Mouse (Mus musculus): ENCODE data around the gene Etfa.
A peak's percentile ranks its signal among the peaks of the same experiment; 100 is the strongest.

Gene Etfa

DNA sequence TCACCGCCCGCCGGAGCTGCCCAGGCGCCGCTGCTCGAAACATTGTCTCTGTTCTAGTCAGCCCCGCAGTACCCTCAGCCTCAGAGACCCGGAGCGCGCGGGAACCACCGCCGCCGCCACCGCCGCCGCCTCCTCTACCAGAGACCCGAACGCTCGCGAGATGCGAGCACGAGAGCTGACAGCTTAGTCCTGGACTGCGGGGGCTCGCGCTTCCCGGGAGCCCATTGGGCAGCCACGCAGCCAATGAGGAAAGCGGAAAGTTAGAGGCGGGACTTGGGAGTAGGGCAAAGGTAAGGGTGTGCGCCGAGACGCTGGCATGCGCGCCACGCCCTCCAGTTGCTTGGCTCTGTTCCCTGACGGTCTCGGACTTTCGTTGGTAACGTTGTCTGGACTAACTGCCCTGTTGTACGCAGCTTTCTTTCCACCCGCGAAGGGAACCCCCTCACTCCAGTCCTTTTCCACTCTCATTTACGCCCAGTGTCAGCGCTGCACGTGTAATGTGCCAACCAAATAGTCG lies at the start of gene Etfa:
TSS of gene Etfa (minus strand) at position 217 of the 517 bp plus-strand sequence.
- peak; percentile 90 to 93 for DNase-seq (ENCODE audit: low spot score in 2 of 2)

DNA sequence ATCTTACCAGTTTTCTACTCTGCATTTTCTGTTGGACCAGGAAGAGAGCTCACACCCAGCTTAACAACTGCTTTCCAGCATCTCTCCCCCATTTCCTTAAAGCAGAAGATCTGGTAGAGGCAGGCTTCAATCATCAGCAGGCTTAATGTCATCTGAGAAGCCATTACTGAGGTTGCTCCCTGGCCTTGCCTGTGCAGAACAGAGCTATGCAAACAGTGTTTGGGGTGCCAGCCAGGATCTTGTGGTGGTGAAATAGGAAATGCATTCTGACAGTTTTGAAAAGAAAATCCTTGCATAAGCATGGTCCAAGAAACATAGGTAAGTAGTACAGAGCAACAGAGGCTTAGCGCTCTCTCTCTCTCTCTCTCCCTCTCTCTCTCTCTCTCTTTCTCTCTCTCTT lies 48.9 kb upstream of the Etfa start:
- DNase-seq (ENCODE audit: low spot score in 2 of 2): no peak

DNA sequence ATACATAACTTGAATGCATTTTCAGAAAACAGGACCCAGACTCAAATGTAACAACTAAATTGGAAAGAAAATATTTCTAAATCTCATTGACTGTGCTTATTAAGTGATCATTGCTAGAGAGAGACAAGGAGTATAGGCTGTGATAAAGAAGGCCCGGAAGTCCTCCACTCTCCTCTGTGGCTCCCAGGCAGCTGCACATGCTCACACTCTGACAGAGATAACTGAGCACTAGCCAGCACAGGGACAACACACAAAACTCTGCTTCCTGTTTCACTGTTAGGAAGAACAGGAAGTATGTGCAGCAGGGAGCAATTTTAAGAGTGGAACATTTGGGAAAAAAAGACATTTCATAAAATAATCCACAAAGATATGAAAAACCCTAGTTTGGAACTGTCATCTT lies 42.9 kb upstream of the Etfa start:
- DNase-seq (ENCODE audit: low spot score in 2 of 2): no peak

DNA sequence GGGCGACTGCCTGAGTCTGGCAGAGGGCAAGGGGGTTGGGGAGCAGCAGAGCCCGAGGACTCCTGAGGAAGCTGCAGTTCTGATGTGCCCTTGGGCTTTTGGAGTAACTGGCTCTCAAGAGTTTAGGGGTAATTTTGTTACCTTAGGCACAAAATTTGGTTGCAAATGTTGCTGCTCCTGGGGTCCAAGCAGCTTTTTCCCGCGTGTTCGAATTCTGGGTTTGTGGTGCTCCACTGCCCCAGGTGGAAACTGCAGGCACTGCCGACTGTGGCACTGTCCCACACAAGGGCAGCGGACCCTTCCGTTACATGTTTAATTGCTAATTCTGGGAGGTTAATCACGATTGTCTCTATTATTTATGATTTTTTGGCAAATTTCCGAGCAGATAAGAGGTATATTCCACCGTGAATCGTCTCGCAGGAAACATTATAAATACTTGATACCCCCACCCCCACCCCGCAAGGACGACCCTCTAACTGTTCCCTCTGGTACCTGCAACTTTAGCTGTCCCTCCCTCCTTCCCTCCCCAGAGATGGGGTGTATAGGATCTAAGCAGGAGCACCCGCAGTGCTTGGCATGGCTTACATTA lies 37.4 kb upstream of the Etfa start:
- no peak for DNase-seq (ENCODE audit: low spot score in 2 of 2)

DNA sequence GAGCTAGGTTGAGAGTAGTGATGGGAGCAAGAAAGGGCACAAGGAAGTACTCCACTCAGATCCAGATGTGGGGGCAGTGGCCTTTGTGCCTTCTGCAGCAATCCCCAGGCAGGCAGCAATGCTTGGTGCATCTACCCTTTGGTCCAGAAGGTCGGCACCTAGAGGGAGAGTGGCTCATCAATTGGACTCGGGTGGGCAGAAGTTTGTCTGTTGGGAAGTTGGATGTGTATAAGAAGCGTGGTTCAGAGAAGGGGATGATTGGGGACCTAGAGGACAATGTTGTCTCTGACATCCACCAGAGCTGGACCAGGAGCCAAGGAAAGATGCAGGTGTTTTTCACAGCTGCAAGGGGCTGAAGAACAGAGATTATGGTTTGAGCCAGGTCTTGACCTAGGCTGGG lies 36.8 kb upstream of the Etfa start:
- no peak for DNase-seq (ENCODE audit: low spot score in 2 of 2)

DNA sequence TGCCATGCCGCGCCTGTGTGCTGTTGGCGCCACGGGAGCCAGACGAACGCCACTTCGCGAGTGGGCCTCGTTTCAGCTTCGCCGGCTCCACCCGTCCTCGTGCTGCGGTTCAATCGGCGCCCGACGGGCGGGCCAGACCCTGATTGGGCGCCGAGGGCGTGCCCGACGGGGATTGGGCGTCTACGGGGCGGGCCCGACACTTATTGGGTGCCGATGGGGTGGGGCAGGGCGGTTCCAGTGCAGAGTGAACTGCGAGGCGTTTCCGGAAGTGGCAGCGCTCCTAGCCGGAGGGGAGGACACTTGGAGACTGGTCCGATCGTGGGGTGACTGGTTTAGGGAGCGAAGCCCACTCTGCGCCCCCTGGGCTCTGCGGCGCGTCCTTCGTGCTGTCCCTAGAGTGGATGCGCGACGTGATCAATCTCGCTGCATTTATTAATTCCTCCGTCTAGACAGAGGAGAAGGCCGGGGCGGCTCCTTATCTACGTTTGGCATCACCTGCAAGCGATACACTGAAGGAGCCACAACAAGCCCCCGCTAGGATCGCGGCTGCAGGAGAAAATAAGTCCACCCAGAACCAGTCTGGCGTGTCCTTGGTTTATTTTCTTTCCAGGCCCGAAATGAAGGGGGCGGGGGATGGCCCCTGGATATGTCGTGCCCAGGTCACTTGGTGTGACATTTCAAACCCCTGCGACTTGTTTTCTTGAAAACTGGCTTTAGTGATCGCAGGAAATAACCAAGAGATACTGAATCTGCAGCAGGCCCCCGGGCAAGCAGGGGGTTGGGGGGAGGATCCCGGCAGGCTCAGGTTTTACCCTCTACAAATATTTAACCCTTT lies 34.4 kb upstream of the Etfa start:
- peak in 1 of 2 experiments; percentile 12 for DNase-seq (ENCODE audit: low spot score in 2 of 2)

DNA sequence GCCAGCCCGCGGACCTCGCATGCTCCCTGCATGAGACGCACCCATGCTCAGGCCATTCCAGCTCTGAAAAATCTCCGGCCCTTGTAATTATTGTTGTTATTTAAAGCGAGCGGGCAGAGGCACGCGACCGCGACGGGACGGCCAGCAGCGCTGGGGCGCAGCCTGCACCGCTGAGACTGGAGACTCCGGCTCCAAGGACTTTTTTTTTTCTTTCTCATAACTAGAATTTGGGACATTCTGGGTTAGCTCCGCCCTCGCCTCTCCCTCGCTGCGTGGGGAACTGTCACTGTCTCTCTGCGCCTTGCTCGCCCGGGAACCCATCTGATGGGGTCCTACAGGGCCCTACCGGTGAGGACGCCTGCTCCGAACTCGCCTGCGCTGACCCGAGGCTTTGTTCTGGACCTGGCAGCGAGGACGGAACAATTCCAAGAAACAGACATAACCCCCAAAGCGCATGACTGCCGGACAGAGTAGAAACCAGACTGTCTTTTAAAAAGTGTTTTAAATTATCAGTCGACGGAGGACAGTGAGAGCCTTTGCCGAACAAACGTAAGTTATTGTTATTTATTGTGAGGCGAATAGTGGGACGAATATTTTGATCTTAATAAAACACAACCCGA lies 33.6 kb upstream of the Etfa start:
- DNase-seq (ENCODE audit: low spot score in 2 of 2): peak in 1 of 2 experiments; percentile 14

DNA sequence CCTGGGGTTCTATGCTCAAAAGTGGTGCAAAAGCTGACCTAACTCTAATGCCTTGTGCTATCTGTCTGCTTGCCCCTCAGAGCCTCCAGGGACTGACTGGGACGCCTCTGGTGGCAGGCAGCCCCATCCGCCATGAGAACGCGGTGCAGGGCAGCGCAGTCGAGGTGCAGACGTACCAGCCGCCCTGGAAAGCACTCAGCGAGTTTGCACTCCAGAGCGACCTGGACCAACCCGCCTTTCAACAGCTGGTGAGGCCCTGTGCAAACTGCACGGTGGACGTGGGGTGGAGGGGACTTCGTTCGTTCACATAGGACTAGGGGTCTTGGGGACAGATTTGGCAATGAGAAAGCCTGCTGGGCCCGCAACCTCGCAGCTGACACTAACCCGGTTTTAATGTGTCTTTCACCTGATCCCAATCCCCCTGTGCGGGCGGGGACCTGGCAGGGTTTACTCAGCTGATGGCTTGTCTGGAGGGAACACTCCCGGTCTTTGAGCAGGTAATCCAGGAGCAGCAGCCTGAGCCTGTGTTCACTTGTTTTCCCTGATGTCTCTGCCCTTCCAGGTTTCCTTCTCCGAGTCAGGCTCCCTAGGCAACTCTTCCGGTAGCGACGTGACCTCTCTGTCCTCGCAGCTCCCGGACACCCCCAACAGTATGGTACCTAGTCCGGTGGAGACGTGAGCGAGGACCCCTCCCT lies 33.0 kb upstream of the Etfa start:
- peak in 1 of 2 experiments; percentile 28 for DNase-seq (ENCODE audit: low spot score in 2 of 2)

DNA sequence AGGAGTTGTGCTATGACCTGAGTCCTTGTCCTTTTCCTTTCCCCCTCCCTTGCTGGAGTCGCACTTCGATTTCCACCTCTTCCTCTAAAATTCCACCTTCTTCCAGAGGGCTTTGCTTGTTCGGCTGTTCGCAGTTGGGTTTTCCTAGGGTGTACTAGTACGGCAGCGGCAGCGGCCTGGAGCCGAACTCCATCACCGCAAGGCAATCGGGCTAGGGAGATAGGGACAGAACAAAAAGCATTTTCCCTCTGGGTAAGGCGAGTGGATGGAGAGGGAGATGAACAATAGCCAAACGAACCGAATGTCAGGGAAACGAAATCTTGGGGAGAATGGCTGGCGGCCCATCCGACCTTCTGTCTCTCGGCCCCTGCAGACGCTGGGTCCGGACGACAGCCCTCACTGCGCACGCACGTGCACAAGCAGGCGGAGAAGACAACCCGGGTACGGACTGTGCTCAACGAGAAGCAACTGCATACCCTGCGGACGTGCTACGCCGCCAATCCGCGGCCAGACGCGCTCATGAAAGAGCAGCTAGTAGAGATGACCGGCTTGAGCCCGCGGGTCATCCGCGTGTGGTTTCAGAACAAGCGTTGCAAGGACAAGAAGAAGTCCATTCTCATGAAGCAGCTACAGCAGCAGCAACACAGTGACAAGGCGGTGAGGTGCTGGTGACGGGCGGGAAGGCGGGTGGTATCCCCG lies 31.8 kb upstream of the Etfa start:
- peak in 1 of 2 experiments; percentile 41 for DNase-seq (ENCODE audit: low spot score in 2 of 2)

DNA sequence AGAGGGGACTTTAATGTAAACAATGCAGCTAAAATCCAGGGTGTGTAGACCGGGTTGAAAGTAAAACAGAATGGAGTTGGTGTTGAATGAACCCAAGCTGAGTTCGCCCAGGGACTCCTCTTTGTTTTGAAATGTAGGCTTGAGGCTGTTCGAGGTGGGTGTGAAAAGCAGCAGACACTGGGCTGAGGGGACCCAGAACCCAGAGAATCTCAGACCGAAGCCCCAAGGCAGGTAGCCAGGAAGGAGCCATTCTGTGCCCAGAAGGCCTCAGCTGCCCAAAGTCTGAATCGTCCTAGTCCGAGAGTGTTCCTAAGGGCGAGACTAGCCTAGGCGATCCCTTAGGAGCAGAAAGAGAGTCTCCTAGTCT lies 31.3 kb upstream of the Etfa start:
- DNase-seq (ENCODE audit: low spot score in 2 of 2): no peak

DNA sequence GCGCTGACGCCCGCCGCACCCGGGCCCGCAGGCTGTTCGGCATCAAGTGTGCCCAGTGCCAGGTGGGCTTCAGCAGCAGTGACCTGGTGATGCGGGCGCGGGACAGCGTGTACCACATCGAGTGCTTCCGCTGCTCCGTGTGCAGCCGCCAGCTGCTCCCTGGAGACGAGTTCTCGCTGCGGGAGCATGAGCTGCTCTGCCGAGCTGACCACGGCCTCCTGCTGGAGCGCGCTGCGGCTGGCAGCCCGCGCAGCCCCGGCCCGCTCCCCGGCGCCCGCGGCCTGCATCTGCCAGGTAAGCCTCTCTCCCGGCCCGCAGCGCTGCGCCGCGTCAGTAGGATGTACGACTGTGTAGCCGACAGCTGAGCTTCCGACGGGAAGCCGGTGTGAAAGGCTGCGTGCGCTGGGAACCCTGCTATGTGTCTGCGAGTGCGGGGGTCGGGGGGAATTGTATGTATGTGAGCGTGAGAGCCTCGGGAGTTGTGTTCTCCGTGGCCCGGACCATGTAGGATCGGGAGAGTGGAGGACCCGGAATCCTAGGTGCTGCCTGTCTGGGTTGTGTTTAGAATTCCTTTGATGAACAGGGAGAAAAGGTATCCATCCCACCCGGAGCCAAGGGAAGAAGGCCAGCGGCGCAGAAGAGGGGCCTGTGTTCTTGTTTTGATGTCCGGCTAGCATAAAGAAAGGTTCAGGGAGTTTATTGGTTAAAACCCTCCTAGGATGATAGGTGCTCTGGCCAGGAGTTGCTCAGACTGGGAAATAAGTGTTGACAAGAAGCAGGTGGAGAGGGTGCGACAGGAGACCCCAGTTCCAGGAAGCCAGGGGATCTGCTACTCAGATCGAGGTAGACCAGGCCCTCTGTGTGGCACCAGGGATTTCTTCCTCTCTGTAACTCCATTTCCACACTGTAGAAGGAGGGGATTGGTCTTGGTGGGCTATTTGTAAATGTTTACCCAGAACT lies 30.6 kb upstream of the Etfa start:
- DNase-seq (ENCODE audit: low spot score in 2 of 2): no peak

DNA sequence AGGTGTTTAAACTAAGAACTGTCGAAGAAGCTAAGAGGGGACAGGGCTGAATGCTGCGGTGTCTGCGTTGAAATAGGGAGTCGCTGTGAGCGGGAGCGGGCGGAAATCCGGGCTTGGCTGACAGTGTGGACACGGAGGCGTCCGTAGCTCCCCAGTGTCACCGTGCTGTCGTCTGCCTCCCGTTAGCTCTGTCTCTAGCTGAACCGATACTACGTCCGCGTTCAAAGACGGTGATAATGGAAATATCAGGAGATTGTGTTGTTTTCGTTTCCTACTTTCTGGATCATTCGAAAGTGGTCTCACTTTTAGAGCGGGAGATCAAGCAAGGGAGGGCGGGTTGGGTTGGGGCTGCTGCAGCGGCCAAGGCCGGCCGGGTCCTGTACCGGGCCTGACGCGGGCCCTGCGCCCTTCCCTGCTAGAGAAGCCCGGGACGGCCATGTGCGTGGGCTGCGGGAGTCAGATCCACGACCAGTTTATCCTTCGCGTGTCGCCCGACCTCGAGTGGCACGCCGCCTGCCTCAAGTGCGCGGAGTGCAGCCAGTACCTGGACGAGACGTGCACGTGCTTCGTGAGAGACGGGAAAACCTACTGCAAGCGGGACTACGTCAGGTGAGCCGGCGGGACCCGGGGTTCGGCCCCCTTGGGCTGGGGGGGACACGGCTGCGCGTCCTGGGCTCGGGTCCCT lies 29.8 kb upstream of the Etfa start:
- no peak for DNase-seq (ENCODE audit: low spot score in 2 of 2)

DNA sequence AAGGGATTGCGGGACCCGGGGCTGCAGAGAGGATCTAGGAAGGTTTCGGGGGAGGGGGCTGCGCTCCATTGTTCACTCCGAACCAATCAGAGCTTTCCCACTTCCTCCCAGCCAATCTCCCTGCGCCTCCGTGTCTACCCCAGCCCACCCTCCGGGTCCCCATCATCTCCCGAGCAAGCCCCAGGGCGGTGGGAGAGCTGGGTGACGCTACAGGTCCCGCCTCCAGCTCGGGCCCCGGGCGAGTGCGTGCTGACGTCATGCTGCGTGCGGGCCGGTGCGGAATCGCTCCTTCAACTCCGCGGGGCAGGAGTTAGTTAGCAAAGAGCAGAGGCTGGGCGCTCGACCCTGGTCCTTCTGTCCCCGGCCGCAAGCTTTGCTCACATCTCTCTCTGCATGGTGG lies 28.8 kb upstream of the Etfa start:
- peak in 1 of 2 experiments; percentile 44 for DNase-seq (ENCODE audit: low spot score in 2 of 2)

DNA sequence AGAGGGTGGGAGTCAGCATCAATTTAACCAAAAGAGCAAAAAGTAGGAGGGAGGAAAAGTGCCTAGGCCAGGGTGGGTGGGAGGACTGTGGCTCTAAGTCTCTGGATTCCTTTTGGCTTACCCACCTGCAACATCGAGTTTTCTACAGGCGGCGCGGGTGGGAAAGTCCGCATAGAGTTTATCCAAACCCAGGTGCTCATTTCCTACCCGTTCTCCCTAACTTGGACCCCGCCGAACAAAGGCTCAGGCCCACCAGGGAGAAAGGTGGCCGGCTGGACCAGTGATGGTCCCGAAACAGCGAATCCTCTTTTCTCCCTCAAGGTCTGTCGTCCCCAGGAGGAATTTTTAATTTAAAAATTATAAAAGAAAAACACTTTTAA lies 28.3 kb upstream of the Etfa start:
- no peak for DNase-seq (ENCODE audit: low spot score in 2 of 2)

DNA sequence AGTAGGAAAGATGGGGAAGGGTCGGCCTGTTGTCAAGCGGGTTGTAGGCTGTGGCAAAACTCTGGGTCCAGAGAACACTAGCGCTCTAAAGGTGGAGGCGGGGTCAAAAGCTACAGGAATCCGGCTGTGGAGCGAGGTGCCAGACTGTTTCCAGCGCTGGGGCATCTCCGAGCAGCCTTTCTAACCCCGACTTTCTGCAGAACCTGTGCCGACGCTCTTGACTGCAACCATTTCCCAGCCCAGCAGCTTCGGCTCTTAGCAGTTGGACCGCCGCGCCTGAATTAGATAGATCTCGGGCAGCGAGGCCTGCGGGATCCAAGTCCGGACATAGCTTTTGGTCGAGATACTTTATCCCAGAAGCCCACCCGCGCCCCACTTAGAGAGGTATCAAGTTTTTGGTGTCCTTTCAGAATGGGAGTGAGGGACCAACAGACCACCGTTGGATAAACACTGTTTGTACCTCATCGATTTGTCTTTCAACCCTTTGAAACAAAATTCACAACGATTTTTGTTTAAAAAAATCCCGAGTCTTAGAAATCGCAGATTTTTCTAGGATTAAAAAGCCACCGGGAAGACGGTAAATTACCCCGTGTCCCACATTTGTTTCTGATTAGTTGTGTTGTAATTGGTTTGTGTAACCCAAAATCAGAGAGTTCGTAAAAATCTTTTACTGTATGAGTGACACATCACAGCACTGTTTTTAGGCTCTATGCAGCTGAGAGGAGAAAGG lies 27.8 kb upstream of the Etfa start:
- DNase-seq (ENCODE audit: low spot score in 2 of 2): no peak

DNA sequence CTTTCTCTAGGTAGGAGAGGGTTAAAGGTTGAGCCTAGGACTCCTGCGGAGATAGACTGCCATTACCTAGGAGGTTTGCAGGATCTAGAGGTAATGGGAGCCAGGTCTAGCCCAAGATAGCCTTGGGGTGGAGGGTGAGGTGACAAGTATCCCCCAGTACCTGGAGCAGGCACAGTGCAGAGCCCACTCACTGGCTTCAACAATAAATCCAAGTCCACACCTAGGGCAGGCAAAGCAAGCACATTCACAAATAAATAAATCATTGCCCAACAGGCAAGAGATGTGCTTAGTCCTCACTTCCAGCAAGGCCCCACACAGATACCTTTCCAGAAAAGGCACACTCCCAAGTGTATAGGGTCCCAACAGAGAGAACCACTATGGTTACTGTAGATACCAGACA lies 27.0 kb upstream of the Etfa start:
- DNase-seq (ENCODE audit: low spot score in 2 of 2): no peak

DNA sequence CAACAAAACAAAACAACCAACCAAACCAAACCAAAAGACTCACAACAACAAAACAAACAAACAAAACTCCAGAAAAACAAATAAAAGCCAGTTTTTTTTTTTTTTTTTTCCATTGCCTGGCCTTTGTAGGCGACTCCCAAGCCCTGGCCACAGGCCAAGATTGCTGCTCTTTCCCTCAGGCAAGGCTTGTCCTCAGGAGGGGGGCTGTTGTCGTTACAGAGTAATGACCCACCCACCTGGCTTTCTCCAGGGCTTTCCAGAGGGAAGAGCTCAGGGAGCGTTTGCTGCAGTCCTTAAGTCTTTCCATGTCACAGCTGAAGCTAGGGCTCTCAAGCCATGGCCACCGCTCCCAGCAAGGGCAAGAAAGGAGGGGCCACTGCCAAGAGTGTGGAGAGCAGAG lies 26.3 kb upstream of the Etfa start, which contains the start of gene Isl2:
TSS of gene Isl2 (plus strand) at position 296 of the 400 bp plus-strand sequence.
- DNase-seq (ENCODE audit: low spot score in 2 of 2): no peak

DNA sequence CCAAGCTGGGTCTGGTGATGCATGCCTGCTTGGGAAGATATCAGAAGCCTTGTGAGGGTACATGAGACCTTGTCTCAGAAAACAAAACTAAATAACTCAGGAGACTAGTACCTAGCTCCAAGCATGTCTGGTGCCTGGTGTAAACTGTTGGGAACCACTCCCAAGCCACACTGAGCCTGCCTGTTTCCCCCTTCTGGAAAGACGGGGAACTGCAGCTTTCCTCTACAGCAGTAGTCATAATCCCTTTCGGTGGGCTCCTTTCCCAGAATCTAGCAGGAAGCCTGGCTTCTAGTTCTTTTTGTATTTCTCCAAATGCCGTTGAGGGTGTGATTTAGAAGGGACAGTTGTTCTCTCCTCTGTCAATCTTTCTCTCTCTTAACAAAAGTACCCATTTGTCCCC lies 23.9 kb upstream of the Etfa start:
- peak in 1 of 2 experiments; percentile 50 for DNase-seq (ENCODE audit: low spot score in 2 of 2)

DNA sequence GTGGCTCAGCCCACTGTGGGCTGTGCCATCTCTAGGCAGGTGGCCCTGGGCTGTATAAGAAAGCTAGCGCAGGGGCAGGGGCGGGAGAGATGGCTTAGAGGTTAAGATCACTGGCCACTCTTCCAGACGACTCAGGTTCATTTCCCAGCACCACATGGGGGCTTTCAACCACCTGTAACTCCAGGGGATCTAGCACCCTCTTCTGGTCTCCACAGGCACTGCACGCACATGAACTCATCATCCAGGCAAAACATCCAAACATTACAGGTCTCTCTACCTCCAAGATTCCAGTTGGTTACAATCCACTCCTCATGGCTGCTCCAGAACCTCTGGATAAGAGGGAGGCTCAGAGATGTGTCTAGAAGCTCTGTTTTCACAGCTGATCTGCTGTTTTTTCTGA lies 13.7 kb upstream of the Etfa start:
- no peak for DNase-seq (ENCODE audit: low spot score in 2 of 2)

Measured in frontal cortex, postnatal 10 days (tissue).